Mouse (Mus musculus) c-Kit-negative CD71-positive TER-119-positive erythroid progenitor cells, embryonic 14.5 days (primary cell): ENCODE data around the gene Cfi.

Experiments used
- DNase-seq: peaks from one replicate; pipeline ENCODE4 v3.0.0-alpha.2; 2013; ENCODE audit warnings: low read depth, low spot score

Gene Cfi

DNA sequence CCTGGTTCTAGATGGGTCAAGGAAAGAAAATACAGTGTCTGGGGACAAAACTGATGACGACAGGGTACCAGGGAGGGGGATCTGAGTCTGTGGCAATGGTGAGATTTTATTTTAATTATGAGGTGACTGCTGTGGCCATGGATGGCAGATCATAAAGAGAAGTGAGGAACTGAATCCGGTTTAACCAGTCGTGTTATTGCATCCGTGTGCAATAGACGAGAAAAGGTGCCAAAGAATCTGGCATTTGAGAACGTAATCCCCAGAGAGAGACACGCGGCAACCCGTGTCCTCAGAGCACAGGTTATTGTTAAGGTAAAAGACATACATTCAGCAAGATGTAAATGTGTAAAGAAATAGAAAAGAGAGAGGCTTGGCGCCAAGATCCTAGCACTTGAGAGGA lies 41.6 kb downstream of the Cfi start:
- DNase-seq, result no peak

DNA sequence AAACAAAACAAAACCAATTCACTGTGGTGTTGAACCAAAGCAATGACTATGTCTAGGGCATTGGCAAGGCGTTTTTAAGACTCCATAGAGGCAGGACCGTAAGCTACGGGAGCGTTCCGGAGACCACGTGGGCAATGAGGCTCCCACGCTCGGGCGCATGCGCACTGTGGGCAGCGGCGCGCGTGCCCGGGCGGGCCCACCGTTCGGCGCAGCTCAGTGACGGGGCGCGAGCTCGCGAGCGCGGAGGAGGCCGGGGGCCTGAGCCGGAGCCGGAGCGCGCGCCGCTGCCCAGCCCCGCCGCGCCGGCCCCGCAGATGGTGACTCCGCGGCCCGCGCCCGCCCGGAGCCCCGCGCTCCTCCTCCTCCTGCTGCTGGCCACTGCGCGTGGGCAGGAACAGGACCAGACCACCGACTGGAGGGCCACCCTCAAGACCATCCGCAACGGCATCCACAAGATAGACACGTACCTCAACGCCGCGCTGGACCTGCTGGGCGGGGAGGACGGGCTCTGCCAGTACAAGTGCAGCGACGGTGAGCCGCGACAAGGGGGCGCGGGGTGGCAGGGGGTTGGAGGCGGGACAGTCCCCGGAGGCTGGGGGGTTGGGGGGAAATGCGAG lies 42.8 kb downstream of the Cfi start, which contains the start of gene Pla2g12a:
Gene Pla2g12a (plus strand): TSS at position 202 of the 617 bp plus-strand sequence.
- DNase-seq, result peak; percentile 63

DNA sequence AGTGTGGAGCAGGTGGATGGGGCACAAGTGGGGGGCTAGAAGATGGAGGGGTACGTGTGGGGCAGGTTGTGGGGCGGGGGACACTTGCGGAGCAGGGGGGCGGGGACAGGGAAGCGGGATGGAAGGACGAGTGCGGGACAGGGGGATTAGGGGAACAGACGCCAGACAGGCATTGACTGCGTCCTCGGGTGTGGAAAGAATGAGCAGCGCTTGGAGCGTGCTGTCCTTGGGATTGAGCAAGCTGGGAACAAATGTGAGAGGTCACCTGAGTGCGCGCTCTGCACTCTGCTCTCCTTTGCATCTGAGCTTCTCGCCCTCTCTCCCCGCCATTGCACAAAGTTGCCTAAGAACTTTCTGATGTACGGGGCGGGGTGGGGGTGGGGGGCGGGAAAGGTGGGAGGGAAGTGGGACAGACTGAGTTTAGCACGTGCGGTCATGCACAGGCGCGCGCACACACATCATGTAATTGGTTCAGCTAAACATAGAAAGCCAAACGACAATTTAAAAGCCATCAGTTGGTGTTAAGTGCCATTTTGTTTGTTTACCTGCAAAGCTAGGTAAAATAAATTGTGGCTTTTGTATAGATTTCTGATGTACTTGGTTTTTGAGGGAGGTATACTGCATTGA lies 43.6 kb downstream of the Cfi start:
- no peak for DNase-seq

GRCm38 (mm10) chr3:129879913-129880312 lies 44.2 kb downstream of the Cfi start:
- DNase-seq, result no peak

DNA sequence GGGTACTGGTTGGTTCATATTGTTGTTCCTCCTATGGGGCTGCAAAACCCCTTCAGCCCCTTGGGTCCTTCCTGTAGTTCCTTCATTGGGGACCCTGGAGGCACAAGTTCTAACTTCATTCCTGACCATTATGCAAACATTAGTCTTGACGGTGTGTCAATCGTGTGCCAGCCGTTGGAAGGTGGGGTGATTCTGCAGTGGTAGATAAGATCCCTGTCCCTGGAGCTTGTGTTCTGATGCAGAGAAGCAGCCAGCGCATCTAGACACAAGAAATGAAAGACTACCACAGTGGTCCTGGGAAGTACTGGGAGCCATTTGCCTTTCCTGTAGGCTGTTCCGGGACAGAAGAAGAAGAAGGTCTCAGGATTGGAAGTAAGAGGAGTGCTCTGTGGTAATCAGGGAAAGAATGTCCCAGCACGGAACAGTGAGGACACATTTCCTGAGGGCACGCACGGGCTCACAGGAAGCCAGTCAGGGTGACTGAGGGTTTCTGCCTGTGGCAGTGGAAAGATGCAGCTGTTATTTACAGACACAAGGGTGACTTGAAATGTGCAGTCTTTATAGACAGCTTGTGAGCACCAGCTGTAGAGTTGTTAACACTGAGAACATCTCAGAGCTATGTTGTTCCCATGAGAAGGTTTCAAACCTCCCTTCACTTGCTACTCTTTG lies 45.4 kb downstream of the Cfi start:
- DNase-seq, result peak; percentile 53

DNA sequence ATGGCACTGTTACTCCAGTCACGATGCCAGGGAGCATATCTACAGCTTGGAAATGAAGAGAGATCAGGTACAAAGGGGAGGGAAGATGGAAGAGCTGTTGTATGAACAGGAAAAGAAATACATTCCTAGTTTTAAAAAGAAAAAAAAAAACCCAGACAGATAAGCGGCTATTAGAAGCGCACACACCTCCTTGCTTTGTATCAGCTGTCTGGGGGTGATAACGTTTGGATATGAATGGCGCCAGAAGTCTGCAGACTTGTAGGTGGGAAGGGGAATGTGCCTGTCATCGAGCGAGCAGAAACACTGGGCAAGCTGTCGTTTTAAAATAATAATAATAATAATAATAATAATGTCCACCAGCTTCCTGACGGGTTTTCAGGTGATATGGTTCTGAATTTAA lies 49.9 kb downstream of the Cfi start:
- no peak for DNase-seq

GRCm38 (mm10) chr3:129886430-129886829 lies 50.7 kb downstream of the Cfi start:
- no peak for DNase-seq

DNA sequence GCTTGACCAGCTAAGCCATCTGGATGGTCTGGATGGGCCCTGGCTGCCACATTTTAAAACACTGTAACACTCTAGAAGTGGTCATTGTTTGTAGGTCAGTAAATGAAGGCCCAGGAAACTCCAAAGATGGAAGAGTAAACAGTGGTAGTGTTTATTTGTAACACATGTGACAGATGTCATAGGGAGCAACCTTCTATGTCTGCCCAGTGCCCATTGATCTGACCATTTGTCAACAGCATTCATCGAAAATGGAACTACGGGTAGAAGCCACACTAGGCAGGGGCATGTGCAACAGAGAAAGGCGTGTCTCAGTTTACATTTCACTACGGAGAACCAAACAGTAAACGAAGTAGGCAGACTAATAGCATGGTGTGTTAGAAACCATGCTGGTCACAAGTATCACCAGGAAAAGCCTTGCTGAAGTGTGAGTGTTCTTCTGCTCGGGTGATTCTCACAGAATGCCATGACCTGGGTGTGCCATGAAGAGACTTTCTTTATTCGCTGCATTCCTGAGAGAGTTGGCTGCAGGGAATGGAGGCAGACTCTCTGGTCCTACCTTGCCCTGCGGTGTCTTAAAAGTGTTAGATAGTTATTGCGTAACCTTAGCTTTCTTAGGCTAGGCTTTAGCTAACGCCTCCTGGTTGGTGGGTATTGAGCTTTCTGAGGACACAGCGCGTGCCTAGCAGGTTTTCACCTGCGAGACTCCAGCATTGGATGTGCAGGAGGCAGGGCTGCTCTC lies 52.3 kb downstream of the Cfi start:
- no peak for DNase-seq

GRCm38 (mm10) chr3:129892003-129892402 lies 56.3 kb downstream of the Cfi start:
- DNase-seq, result no peak

DNA sequence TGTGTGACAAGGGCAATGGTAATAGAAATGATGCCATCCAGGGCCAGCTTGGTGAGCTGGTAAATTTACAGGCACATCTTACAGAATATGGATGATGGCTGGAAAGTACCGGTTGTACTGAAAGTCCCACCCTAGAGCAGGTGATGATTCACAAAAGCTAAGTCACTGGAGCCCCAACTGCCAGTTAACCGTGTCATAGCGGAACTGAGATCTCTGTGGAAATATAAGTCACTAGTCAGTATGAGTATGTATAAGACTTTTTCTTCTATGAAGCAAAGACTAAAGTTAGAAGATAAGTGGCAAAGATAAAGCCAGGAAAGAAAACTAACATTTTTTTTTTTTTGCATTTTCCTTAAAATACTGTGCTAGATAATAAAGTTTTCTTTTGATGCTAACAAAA lies 57.5 kb downstream of the Cfi start:
- no peak for DNase-seq

GRCm38 (mm10) chr3:129896591-129896990 lies 60.9 kb downstream of the Cfi start:
- DNase-seq, result no peak

DNA sequence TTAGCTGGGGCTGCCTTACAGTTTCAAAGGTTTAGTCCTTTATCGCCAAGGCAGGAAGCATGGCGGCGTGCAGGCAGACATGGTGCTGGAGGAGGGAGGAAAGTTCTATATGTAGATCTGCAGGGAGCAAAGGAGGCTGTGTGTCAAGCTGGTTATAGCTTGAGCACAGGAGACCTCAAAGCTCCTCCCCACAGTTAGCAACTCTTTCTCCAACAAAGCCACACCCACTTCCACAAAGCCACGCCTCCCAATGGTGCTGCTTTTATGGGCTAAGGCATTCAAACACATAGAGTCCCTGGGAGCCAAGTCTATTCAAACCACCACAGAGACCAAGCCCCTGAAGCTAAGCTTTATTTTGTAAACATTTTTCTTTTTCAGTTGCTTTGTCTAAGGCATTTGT lies 63.2 kb downstream of the Cfi start:
- no peak for DNase-seq

- DNase-seq, result peak; percentile 62
Measured at GRCm38 (mm10) chr3:129901271-129901809, 65.7 kb downstream of the Cfi start, which contains the start of gene Casp6. Casp6 (plus strand) TSS chr3:129901425.

DNA sequence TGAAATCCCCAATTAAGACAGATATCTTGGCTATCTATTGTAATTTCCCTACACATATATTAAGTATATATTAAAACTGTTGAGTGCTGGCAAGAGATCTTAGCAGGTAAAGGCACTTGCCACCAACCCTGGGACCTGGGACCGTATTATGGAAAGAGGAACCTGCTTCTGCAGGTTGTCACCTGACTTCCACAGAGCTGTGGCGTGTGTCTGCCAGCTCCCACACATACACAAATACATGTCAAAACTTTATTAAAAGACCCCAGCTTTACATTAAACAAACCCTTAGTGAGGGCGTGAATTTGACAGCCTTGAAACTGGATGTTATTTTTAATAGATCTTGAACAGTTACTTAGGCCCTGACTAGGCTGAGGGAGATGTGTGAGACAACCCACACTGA lies 67.7 kb downstream of the Cfi start:
- no peak for DNase-seq

DNA sequence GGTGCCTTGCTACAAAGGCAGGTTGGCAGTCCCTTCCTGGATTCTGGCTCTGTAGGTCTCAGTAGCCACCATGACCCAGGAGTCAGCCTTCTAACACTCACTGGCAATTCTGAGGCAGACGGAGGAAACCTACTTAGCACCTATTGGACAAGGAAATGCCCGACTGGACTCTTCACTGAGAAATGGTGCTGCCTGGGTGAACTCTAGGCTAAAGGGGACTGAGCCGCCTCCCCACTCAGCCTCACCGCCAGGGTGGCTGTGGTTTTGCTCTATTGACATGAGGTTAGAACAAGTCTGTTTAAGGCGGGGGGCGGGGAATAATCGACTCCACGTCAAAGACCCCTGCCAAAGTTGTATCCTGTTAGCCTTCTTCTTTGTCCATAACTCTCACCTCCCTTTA lies 68.2 kb downstream of the Cfi start:
- DNase-seq, result no peak

DNA sequence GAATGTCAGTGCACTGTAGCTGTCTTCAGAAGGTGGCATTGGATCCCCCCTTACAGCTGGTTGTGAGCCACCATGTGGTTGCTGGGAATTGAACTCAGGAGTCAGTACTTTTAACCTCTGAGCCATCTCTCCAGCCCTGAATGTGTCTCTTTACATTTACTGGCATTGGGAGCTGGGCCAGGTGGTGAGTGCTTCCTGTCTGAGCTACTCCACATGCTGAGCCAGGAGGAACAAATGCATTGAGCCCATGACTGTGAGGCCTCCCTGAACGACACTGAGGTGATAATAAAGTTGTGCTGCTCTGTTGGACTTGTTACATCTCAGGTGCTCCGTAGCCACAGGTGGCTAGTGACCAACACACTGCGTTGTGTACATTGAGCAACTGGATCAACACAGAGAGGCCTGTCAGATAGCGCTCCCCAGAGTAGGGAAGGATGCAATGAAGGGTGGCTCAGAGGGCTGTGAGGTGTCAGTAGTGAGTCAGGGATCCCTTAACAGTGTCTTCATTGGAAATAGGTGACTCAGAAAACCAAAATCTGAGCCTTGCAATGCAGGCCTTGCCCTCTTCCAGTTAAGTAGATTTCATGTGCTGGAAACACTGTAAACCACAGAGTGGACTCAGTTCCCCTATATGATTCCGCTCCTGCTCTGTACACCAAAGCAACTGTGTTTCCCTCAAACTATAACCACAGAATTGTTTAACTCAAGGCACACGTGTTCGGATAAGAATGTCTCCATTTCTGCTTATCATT lies 68.9 kb downstream of the Cfi start:
- no peak for DNase-seq

DNA sequence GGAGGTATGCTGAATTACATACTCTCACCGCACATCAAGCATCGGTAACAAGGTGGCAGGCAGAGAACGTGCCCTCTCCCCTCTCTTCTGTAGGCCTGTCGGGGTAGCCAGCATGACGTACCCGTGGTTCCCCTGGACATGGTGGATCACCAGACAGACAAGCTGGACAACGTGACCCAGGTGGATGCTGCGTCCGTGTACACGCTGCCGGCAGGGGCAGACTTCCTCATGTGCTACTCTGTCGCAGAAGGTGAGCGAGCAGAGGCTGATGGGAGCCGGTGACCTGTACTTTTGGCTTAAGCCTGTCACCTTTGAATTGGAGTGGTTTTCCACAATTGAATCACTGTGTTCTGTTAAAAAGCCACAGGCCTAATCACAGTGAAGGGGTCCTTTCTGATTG lies 76.3 kb downstream of the Cfi start:
- no peak for DNase-seq

GRCm38 (mm10) chr3:129913241-129913640 lies 77.6 kb downstream of the Cfi start:
- DNase-seq, result no peak

DNA sequence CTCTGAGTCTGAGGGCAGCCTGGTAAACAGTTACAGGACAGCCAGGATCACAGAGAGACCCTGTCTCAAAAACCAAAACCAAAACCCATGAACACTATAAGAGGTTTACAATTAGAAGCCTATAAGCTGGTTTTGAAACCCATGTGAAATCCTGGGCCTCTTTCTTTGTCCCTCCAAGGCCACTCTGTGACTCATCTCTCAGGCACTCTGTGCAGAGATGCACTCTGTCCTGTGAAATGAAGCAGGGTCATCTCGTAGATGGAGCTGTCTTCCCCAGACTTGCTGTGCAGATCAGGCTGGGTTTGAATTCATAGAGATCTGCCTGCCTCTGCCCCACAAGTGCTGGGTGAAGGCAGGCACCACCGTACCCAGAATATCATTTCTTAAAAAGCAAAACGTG lies 81.7 kb downstream of the Cfi start:
- no peak for DNase-seq

- DNase-seq, result no peak
Measured at GRCm38 (mm10) chr3:129918434-129918833, 82.8 kb downstream of the Cfi start.

- DNase-seq, result no peak
Measured at GRCm38 (mm10) chr3:129923581-129923980, 87.9 kb downstream of the Cfi start.
